Mouse (Mus musculus): ENCODE measurements at regions not wholly inside any gene's neighbourhood (a gene's known extent, or its start where the extent isn't known, plus 50 kb on each side); places are given as distances from the start of the nearest gene placed in this dataset.

- no peak for DNase-seq (ENCODE audit: low spot score in 2 of 2)
Observed at GRCm38 (mm10) chr17:29775836-29776235, 59.0 kb upstream of the Ccdc167 start.

GRCm38 (mm10) chr17:29773339-29773738, 56.5 kb upstream of the Ccdc167 start:
- peak in 1 of 2 experiments; percentile 32 for DNase-seq (ENCODE audit: low spot score in 2 of 2)

- no peak for DNase-seq (ENCODE audit: low spot score in 2 of 2)
Observed at GRCm38 (mm10) chr17:29770914-29771313, 54.1 kb upstream of the Ccdc167 start.

GRCm38 (mm10) chr17:29769631-29770030, 52.8 kb upstream of the Ccdc167 start:
- DNase-seq (ENCODE audit: low spot score in 2 of 2): no peak

- DNase-seq (ENCODE audit: low spot score in 2 of 2): no peak
Observed at GRCm38 (mm10) chr17:29769143-29769542, 52.3 kb upstream of the Ccdc167 start.

GRCm38 (mm10) chr17:29768642-29769041, 51.8 kb upstream of the Ccdc167 start:
- no peak for DNase-seq (ENCODE audit: low spot score in 2 of 2)

All from frontal cortex, postnatal 10 days (tissue).